Mouse (Mus musculus): ENCODE results near the gene Akr1b8. TPM values are rescaled to one million over a fixed set of nuclear protein-coding genes. Genes with fewer than 3 reads are reported as not detected.
"Not testable (repeated sequence)": the region's sequence is repeated elsewhere in the genome, so short reads cannot be mapped to it uniquely, and the experiment has no call there.

The Akr1b8 gene
- total RNA-seq, 2 experiments from 2014 or later = 7.0 to 8.0 TPM

DNA sequence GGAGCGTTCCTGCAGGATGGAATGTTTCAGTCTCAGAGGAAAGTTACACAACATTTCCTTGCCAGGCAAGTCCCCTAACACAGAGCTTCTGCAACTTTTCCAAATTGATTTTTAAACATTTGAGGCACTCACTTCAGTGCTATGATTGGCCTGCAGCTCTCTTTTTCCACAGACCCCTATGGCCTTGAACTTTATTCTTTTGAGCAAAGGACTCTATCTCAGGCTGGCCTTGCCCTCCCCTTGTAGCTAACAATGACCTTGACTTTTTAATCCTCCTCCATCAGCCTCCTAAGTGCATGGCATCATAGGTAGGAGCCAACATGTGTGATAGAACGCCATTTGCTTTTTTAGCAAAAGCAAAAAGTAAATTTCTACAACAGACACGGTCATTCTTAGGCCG lies 52.8 kb downstream of the Akr1b8 start:
- DNase-seq = no peak

DNA sequence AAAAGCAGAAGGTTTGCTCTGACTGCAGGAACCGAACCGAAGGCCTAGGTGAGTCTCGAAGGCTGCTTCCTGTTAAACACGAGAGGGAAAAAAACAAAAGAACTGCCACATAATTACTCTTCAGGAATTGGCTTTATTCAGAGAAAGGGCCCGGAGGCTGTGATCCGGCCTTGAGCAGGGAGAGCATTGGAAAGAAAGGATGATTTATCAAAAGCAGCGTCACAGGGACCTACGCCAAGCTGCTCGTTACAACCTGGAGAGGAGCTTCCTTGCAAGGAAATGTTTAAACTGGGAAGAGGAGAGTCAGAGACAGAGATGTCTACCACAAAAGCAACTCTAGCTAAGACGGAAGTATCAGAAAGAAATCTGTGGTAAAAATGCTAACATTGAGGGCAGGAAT lies 53.5 kb downstream of the Akr1b8 start:
- no peak for DNase-seq

DNA sequence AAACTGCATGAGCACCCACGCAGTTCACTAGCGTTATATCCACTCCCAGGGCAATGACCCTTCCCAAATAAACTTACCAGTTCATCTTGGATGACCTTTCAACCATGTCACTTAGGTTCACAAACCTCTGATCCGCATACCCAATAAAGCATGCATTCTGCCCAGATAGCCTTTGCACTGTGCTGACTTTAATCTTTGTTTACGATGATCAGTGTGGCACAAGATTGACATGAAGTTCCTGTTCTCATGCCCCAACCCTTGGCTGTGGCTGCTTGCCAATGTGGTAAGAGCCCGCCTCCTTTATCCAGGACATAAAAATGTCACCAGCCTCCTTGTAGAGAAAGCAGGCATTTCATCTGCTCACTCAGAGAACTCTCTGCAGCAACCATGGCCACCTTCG lies 58.1 kb downstream of the Akr1b8 start, which contains the start of gene Akr1b7:
Akr1b7 (plus strand) TSS at position 312 of the 400 bp plus-strand sequence.
- DNase-seq = peak; percentile 29

DNA sequence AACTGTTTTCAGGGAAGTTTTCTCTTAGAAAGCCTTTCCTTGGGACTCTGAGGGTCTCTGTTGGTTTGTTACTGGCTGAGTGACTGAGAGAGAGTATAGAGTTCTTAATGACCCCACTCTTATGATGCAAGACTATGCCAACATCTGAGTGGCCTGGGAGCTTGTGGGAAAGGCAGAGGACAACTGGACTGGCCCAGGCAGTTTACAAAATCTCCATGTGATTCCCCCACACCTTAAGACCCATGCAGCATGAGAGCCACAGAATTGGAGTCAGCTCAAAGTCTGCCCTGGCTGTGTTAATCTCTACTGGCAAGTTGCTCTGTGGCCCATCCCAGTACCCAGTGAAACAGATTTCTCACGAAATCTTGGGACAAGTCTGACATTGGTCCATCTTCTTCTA lies 58.8 kb downstream of the Akr1b8 start:
- DNase-seq = no peak

DNA sequence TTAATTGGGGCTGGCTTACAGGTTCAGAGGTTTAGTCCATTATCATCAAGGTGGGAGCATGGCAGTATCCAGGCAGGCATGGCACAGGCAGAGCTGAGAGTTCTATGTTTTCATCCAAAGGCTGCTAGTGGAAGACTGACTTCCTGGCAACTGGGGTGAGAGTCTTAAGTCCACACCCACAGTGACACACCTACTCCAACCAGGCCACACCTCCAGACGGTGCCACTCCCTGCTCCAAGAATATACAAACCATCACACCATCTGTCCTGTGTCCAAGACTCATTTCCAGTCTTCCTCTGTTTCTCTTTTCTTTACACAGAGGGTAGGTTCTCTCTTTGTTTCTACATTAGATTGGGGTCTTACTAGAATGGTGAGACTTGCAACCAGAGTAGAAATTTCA lies 59.5 kb downstream of the Akr1b8 start:
- DNase-seq = not testable (repeated sequence)

DNA sequence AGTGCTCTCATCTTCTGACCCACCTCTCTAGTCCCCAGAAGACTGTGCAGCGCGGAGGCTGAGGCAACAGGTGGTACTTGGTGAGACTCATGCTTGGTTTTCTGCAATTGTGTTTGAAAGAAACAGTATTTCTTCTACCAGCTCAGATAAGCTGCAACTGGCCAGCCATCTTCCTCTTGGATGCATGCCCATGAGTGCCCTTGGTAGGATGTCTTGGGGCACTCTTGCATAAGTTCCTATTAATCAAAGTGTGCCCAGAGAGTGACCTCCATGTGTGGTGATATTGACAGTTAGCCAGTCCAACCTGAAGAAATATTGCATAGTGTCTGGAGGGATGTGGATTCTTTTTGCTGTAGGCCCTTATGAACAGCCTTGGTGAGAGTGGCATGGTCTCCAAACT lies 62.6 kb downstream of the Akr1b8 start:
- no peak for DNase-seq

Other genes starting within 250 kb of the Akr1b8 start
- gene Slc35b4, start 177.0 kb upstream of the Akr1b8 start, total RNA-seq (2021) = 10 to 100 TPM; 15.2 to 16.3 TPM
- gene Akr1b3, start 36.6 kb upstream of the Akr1b8 start, total RNA-seq (2021) = 100 to 1,000 TPM; 142 to 151 TPM
- gene Akr1b10, start 30.1 kb downstream of the Akr1b8 start, total RNA-seq (2021) = 10 to 100 TPM; 57.8 to 61.1 TPM
- gene Akr1b7, start 58.2 kb downstream of the Akr1b8 start, total RNA-seq (2021) = not detected
- 10 to 100 TPM; 45.1 to 88.0 TPM for gene Bpgm, start 122.1 kb downstream of the Akr1b8 start, total RNA-seq (2021)
- 100 to 1,000 TPM; 118 to 131 TPM for gene Cald1, start 244.4 kb downstream of the Akr1b8 start, total RNA-seq (2021)